Mouse (Mus musculus): Measurements from ENCODE around the gene Rasal2. TPM values are rescaled to one million over a fixed set of nuclear protein-coding genes. Genes with fewer than 3 reads are reported as not detected.

Rasal2 gene
- polyA plus RNA-seq, 1 experiment from 2014 or later, result 15.3 TPM

- no peak overlapping the region for H3K4me2 ChIP-seq (replicated peaks; ENCODE audit: low read depth, low read length)
- no peaks in the 10 kb centered on the region for H3K9me3 ChIP-seq (ENCODE audit: low read length)
- WGBS, result 54% methylated on average over 3 of the region's 3 CpGs
- H3K9ac ChIP-seq (replicated peaks; ENCODE audit: low read depth), result no peak overlapping the region
- no peaks in the 10 kb centered on the region for H3K36me3 ChIP-seq (ENCODE audit: insufficient read depth, low read length)
- DNase-seq (ENCODE audit: low spot score) (peak; percentile 15), ATAC-seq (peak; percentile 83)
- H3K27me3 ChIP-seq (replicated peaks; ENCODE audit: insufficient read depth, low read length), result no peaks in the 10 kb centered on the region
- 0 out of 2 replicates have a peak, but pooled peaks have one; percentile 14 for TF ChIP-seq EP300 (IDR thresholded peaks at IDR 0.05)
- no peak for TF ChIP-seq CTCF (IDR thresholded peaks at IDR 0.05)
- H3K4me3 ChIP-seq (ENCODE audit: low read depth, low read length), result no peak overlapping the region
- no peak overlapping the region for H3K27ac ChIP-seq (ENCODE audit: low read length)
- 0 out of 2 replicates have a peak, but pooled peaks cover 2% of the 10 kb centered on the region for H3K4me1 ChIP-seq (ENCODE audit: insufficient read depth, low read depth, low read length)
Measured at GRCm38 (mm10) chr1:157117440-157117839, 295.0 kb downstream of the Rasal2 start.

GRCm38 (mm10) chr1:157114492-157114891, 297.9 kb downstream of the Rasal2 start:
- TF ChIP-seq CTCF (IDR thresholded peaks at IDR 0.05) (no peak), EP300 (IDR thresholded peaks at IDR 0.05) (no peak)
- DNase-seq (ENCODE audit: low spot score), result no peak
- WGBS, result 69% methylated on average over 2 of the region's 2 CpGs
- no peaks in the 10 kb centered on the region for H3K36me3 ChIP-seq (ENCODE audit: insufficient read depth, low read length)
- H3K4me2 ChIP-seq (replicated peaks; ENCODE audit: low read depth, low read length), result no peak overlapping the region
- H3K27me3 ChIP-seq (replicated peaks; ENCODE audit: insufficient read depth, low read length), result no peaks in the 10 kb centered on the region
- 0 out of 2 replicates have a peak, but pooled peaks cover 2% of the 10 kb centered on the region for H3K4me1 ChIP-seq (ENCODE audit: insufficient read depth, low read depth, low read length)
- no peak overlapping the region for H3K27ac ChIP-seq (ENCODE audit: low read length)
- ATAC-seq, result no peak
- H3K9ac ChIP-seq (replicated peaks; ENCODE audit: low read depth), result no peak overlapping the region
- no peaks in the 10 kb centered on the region for H3K9me3 ChIP-seq (ENCODE audit: low read length)
- H3K4me3 ChIP-seq (ENCODE audit: low read depth, low read length), result no peak overlapping the region

DNA sequence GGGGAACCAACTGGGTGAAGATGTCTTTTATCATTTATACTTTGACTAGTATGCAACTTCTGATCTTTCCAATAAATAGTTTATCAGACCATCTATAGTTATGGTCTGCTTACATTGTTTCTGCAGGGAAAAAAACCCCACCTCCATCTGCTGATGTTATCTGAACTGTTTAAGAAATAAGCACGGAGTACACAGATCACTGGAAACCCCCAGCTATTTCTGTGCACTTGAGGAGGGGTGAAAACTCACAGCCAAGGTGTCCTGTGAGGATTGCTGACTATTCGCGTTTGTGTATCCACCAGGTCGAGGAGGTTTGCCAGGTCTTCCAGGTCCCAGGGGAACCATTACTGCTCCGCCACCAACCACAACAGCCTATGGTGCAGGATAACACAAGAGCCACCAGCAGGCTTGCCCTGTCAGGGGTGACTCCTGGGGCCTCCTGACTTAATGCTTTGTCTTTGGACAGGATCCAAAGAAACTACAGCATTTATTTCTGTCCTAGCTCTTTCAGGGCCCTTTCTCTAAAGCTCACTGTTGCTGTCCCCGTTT, 302.0 kb downstream of the Rasal2 start:
- TF ChIP-seq CTCF (IDR thresholded peaks at IDR 0.05), result no peak
- TF ChIP-seq EP300 (IDR thresholded peaks at IDR 0.05), result no peak
- Histone ChIP-seq H3K4me3 (ENCODE audit: low read depth, low read length) (no peak overlapping the region), H3K4me1 (ENCODE audit: insufficient read depth, low read depth, low read length) (no peaks in the 10 kb centered on the region), H3K9ac (replicated peaks; ENCODE audit: low read depth) (no peak overlapping the region), H3K4me2 (replicated peaks; ENCODE audit: low read depth, low read length) (no peak overlapping the region), H3K27ac (ENCODE audit: low read length) (no peak overlapping the region), H3K27me3 (replicated peaks; ENCODE audit: insufficient read depth, low read length) (no peaks in the 10 kb centered on the region), H3K9me3 (ENCODE audit: low read length) (no peaks in the 10 kb centered on the region), H3K36me3 (ENCODE audit: insufficient read depth, low read length) (no peaks in the 10 kb centered on the region)
- DNase-seq (ENCODE audit: low spot score) (no peak), ATAC-seq (no peak)
- 70% methylated on average over 6 of the region's 6 CpGs for WGBS

DNA sequence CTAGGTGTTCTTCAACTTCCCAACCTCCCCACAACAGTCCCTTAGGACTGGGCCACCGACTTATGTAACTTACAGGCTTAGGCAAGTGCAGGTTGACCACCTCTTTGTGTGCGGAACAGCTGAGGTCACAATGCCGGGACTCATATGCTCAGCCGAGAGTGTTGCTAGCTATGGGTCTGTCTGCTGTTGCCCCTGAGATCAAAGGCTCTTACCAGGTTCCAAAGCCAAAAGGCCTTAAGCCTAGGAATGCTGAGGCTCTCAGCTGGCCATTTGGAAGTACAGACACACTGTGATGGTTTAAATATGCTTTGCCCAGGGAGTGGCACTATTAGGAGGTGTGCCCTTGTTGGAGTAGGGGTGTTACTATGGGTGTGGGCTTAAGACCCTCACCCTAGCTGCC, 303.8 kb downstream of the Rasal2 start, which contains the start of gene Tex35:
Gene Tex35, minus strand, starts transcription at position 101 of the 400 bp plus-strand sequence.
- H3K9ac ChIP-seq (replicated peaks; ENCODE audit: low read depth), result no peak within 1 kb of the TSS
- H3K4me1 ChIP-seq (ENCODE audit: insufficient read depth, low read depth, low read length), result no peaks in the 10 kb centered on the region
- no peaks in the 10 kb centered on the region for H3K36me3 ChIP-seq (ENCODE audit: insufficient read depth, low read length)
- H3K4me2 ChIP-seq (replicated peaks; ENCODE audit: low read depth, low read length), result no peak within 1 kb of the TSS
- no peak within 1 kb of the TSS for H3K27ac ChIP-seq (ENCODE audit: low read length)
- no peak for DNase-seq (ENCODE audit: low spot score)
- H3K27me3 ChIP-seq (replicated peaks; ENCODE audit: insufficient read depth, low read length), result no peaks in the 10 kb centered on the region
- WGBS, result 88% methylated on average over 4 of the region's 4 CpGs
- TF ChIP-seq EP300 (IDR thresholded peaks at IDR 0.05), result no peak
- no peak for TF ChIP-seq CTCF (IDR thresholded peaks at IDR 0.05)
- H3K4me3 ChIP-seq (ENCODE audit: low read depth, low read length), result no peak within 1 kb of the TSS
- no peak for ATAC-seq
- H3K9me3 ChIP-seq (ENCODE audit: low read length), result no peaks in the 10 kb centered on the region

- TF ChIP-seq CTCF (IDR thresholded peaks at IDR 0.05), result no peak
- no peak for TF ChIP-seq EP300 (IDR thresholded peaks at IDR 0.05)
- 14% methylated on average over 19 of the region's 19 CpGs for WGBS
- Histone ChIP-seq H3K4me1 (ENCODE audit: insufficient read depth, low read depth, low read length) (no peaks in the 10 kb centered on the region), H3K4me3 (ENCODE audit: low read depth, low read length) (peak overlapping the region; percentile 8; the same call in 1 of the 2 replicates), H3K27me3 (replicated peaks; ENCODE audit: insufficient read depth, low read length) (no peaks in the 10 kb centered on the region), H3K9ac (replicated peaks; ENCODE audit: low read depth) (no peak overlapping the region), H3K36me3 (ENCODE audit: insufficient read depth, low read length) (no peaks in the 10 kb centered on the region), H3K9me3 (ENCODE audit: low read length) (no peaks in the 10 kb centered on the region), H3K4me2 (replicated peaks; ENCODE audit: low read depth, low read length) (peak overlapping the region; percentile 47), H3K27ac (ENCODE audit: low read length) (no peak overlapping the region)
- DNase-seq (ENCODE audit: low spot score) (peak; percentile 79), ATAC-seq (peak; percentile 80)
Measured at GRCm38 (mm10) chr1:157101122-157101865, 311.1 kb downstream of the Rasal2 start.

- DNase-seq (ENCODE audit: low spot score) (no peak), ATAC-seq (no peak)
- Histone ChIP-seq H3K4me3 (ENCODE audit: low read depth, low read length) (no peak overlapping the region), H3K27me3 (replicated peaks; ENCODE audit: insufficient read depth, low read length) (no peaks in the 10 kb centered on the region), H3K9me3 (ENCODE audit: low read length) (no peaks in the 10 kb centered on the region), H3K4me1 (ENCODE audit: insufficient read depth, low read depth, low read length) (no peaks in the 10 kb centered on the region), H3K27ac (ENCODE audit: low read length) (no peak overlapping the region), H3K9ac (replicated peaks; ENCODE audit: low read depth) (no peak overlapping the region), H3K36me3 (ENCODE audit: insufficient read depth, low read length) (no peaks in the 10 kb centered on the region), H3K4me2 (replicated peaks; ENCODE audit: low read depth, low read length) (no peak overlapping the region)
- WGBS, result 84% methylated on average over 4 of the region's 4 CpGs
- TF ChIP-seq EP300 (IDR thresholded peaks at IDR 0.05) (no peak), CTCF (IDR thresholded peaks at IDR 0.05) (no peak)
Measured at GRCm38 (mm10) chr1:157095534-157095933, 316.9 kb downstream of the Rasal2 start.
